Mouse (Mus musculus) MEL (cell line): ENCODE results near the gene Naa35. TPM values are rescaled to one million over a fixed set of nuclear protein-coding genes. Genes with fewer than 3 reads are reported as not detected.
"Not testable (repeated sequence)": the region's sequence is repeated elsewhere in the genome, so short reads cannot be mapped to it uniquely, and the experiment has no call there.

Experiments used
- DNase-seq: peaks from one replicate; pipeline ENCODE4 v3.0.0; 2011; ENCODE audit warnings: low read depth, low spot score
- H3K27ac ChIP-seq: 2 replicates; pipeline ENCODE4 v1.5.1; 2012; ENCODE audit warnings: low read depth, mild to moderate bottlenecking, control low read depth, low read length, moderate library complexity; ENCODE audit not compliant: control insufficient read depth
- H3K27me3 ChIP-seq, 2 experiments: fragments of 150-350 bp in 1 of 2; sonication (generic) in 1 of 2; 2 replicates each; pipeline ENCODE4 v1.6.1; 2012; ENCODE audit warnings: low read length in 2 of 2, mild to moderate bottlenecking in 2 of 2, improper control_type of control experiment in 1 of 2, moderate library complexity in 1 of 2; ENCODE audit not compliant: insufficient read depth in 2 of 2, control insufficient read depth in 1 of 2
- H3K36me3 ChIP-seq, 2 experiments: 2 replicates each; pipeline ENCODE4 v1.6.1; 2012 to 2014; ENCODE audit warnings: low read length in 2 of 2, improper control_type of control experiment in 1 of 2, inconsistent platforms in 1 of 2, mild to moderate bottlenecking in 1 of 2; ENCODE audit not compliant: insufficient read depth in 2 of 2, control insufficient read depth in 1 of 2
- H3K4me1 ChIP-seq, 2 experiments: fragments of 150-350 bp in 1 of 2; sonication (generic) in 1 of 2; 2 replicates each; pipeline ENCODE4 v1.6.1; 2012; ENCODE audit warnings: low read length in 2 of 2, improper control_type of control experiment in 1 of 2, mild to moderate bottlenecking in 1 of 2; ENCODE audit not compliant: insufficient read depth in 2 of 2, control insufficient read depth in 1 of 2
- H3K4me3 ChIP-seq, 2 experiments: fragments of 150-350 bp in 1 of 2; sonication (generic) in 1 of 2; 2 replicates each; pipeline ENCODE4 v1.5.1; 2012; ENCODE audit warnings: low read depth in 2 of 2, low read length in 2 of 2, mild to moderate bottlenecking in 2 of 2, moderate library complexity in 2 of 2, control low read depth in 1 of 2, improper control_type of control experiment in 1 of 2; ENCODE audit not compliant: control insufficient read depth in 1 of 2, insufficient read depth in 1 of 2
- H3K79me2 ChIP-seq: 2 replicates; pipeline ENCODE4 v1.6.1; 2012; ENCODE audit warnings: mild to moderate bottlenecking, low read length, moderate library complexity; ENCODE audit not compliant: control insufficient read depth, poor library complexity, insufficient read depth
- H3K9ac ChIP-seq: 2 replicates; pipeline ENCODE4 v1.6.1; 2012; ENCODE audit warnings: low read depth, mild to moderate bottlenecking, control low read depth, low read length, moderate library complexity; ENCODE audit not compliant: control insufficient read depth, poor library complexity, severe bottlenecking
- H3K9me3 ChIP-seq: fragments of 150-350 bp; sonication (generic); replicated peaks from 2 replicates; pipeline ENCODE4 v1.6.1; 2012; ENCODE audit warnings: mild to moderate bottlenecking, low read length, improper control_type of control experiment, moderate library complexity; ENCODE audit not compliant: insufficient read depth
- CHD1 ChIP-seq: IDR thresholded peaks from 2 replicates; pipeline ENCODE4 v1.6.1; 2012; ENCODE audit warnings: low read depth, mild to moderate bottlenecking, inconsistent platforms, low read length, improper control_type of control experiment
- ELF1 ChIP-seq: IDR thresholded peaks from 2 replicates; pipeline ENCODE4 v1.6.1; 2014; ENCODE audit warnings: low read depth, mild to moderate bottlenecking, inconsistent platforms, low read length, improper control_type of control experiment, moderate library complexity
- MAFK ChIP-seq: IDR thresholded peaks from 2 replicates; pipeline ENCODE4 v1.6.1; 2011; ENCODE audit warnings: low read depth, mild to moderate bottlenecking, low read length, improper control_type of control experiment, borderline replicate concordance
- MAX ChIP-seq: IDR thresholded peaks from 2 replicates; pipeline ENCODE4 v1.6.1; 2011; ENCODE audit warnings: low read length, improper control_type of control experiment
- MEF2A ChIP-seq: IDR thresholded peaks from 2 replicates; pipeline ENCODE4 v1.6.1; 2014; ENCODE audit warnings: low read depth, mild to moderate bottlenecking, inconsistent platforms, low read length, improper control_type of control experiment; ENCODE audit not compliant: poor library complexity, insufficient replicate concordance, severe bottlenecking; ENCODE audit errors: extremely low read depth
- MYC ChIP-seq: IDR thresholded peaks from 2 replicates; pipeline ENCODE4 v1.6.1; 2011; ENCODE audit warnings: low read depth, mild to moderate bottlenecking, low read length, improper control_type of control experiment, moderate library complexity
- POLR2AphosphoS5 ChIP-seq: IDR thresholded peaks from 2 replicates; pipeline ENCODE4 v1.6.1; 2012; ENCODE audit warnings: low read depth, borderline replicate concordance, mild to moderate bottlenecking, inconsistent platforms, low read length, moderate library complexity, mixed read lengths
- RAD21 ChIP-seq: IDR thresholded peaks from 2 replicates; pipeline ENCODE4 v1.6.1; 2011; ENCODE audit warnings: mild to moderate bottlenecking, low read depth, low read length, improper control_type of control experiment
- SMC3 ChIP-seq: IDR thresholded peaks from 2 replicates; pipeline ENCODE4 v1.6.1; 2011; ENCODE audit warnings: low read depth, low read length, improper control_type of control experiment
- TAL1 ChIP-seq: IDR thresholded peaks from 2 replicates; pipeline ENCODE4 v1.6.1; 2012; ENCODE audit warnings: mild to moderate bottlenecking, inconsistent platforms, low read length, moderate library complexity, mixed read lengths
- TBP ChIP-seq: IDR thresholded peaks from 2 replicates; pipeline ENCODE4 v1.8.0; 2011; ENCODE audit warnings: low read depth, low read length, improper control_type of control experiment
- USF1 ChIP-seq: IDR thresholded peaks from 2 replicates; pipeline ENCODE4 v1.6.1; 2014; ENCODE audit warnings: low read depth, mild to moderate bottlenecking, inconsistent platforms, low read length, improper control_type of control experiment, moderate library complexity
- ZKSCAN1 ChIP-seq: IDR thresholded peaks from 2 replicates; pipeline ENCODE4 v1.6.1; 2012; ENCODE audit warnings: low read depth, mild to moderate bottlenecking, inconsistent platforms, low read length, improper control_type of control experiment, moderate library complexity
- polyA plus RNA-seq, 2 experiments: library from polyadenylated mRNA; stranded (reverse) in 1 of 2; unstranded in 1 of 2; fragments of >175 nt in 1 of 2; fragments of >200 nt in 1 of 2; gene quantifications; 2 replicates each; pipeline versions ENCODE4 v1.2.1 to v1.2.4; 2012; ENCODE audit warnings: low replicate concordance in 2 of 2, low read depth in 1 of 2; ENCODE audit not compliant: insufficient read length in 2 of 2, insufficient read depth in 1 of 2, missing spikeins in 1 of 2
- total RNA-seq: library from RNA; depleted of rRNA; stranded (reverse); fragments of 300-350 nt; gene quantifications from 2 replicates; pipeline ENCODE4 v1.2.3, GENCODE M21; 2012

Gene Naa35
- total and polyA plus RNA-seq, 3 experiments, result 19.5 to 44.4 TPM; not detected in 1

- peaks cover 0 to 13% of the 10 kb centered on the region in 2 experiments; a peak in 2 of 4 replicates for H3K4me1 ChIP-seq
- no peak overlapping the region for H3K27ac ChIP-seq
- TF ChIP-seq TAL1 (no peak), CHD1 (no peak), RAD21 (no peak), MYC (no peak)
- no peak for DNase-seq
- peaks cover 21% of the 10 kb centered on the region for H3K79me2 ChIP-seq
- no peaks in the 10 kb centered on the region for H3K9me3 ChIP-seq
- H3K9ac ChIP-seq, result no peak overlapping the region
- no peaks in the 10 kb centered on the region for H3K27me3 ChIP-seq
- H3K4me3 ChIP-seq, result no peak overlapping the region
- H3K36me3 ChIP-seq, result peaks cover 1 to 16% of the 10 kb centered on the region in 2 experiments
Measured at GRCm38 (mm10) chr13:59589672-59590071, 4.6 kb downstream of the Naa35 start.

GRCm38 (mm10) chr13:59590691-59591090 is 5.6 kb downstream of the Naa35 start:
- DNase-seq, result no peak
- no peaks in the 10 kb centered on the region for H3K9me3 ChIP-seq
- peaks cover 0 to 13% of the 10 kb centered on the region in 2 experiments; a peak in 2 of 4 replicates for H3K4me1 ChIP-seq
- no peak overlapping the region for H3K4me3 ChIP-seq
- H3K27me3 ChIP-seq, result no peaks in the 10 kb centered on the region
- H3K36me3 ChIP-seq, result peaks cover 1 to 16% of the 10 kb centered on the region in 2 experiments
- no peak overlapping the region for H3K27ac ChIP-seq
- H3K79me2 ChIP-seq, result peaks cover 17% of the 10 kb centered on the region
- H3K9ac ChIP-seq, result no peak overlapping the region
- TF ChIP-seq ZKSCAN1 (no peak), MAX (no peak), SMC3 (no peak), USF1 (no peak), ELF1 (no peak), POLR2AphosphoS5 (no peak), TAL1 (no peak), MYC (no peak), MAFK (no peak), TBP (no peak), MEF2A (no peak)
- TF ChIP-seq, all 39 proteins: peak for 0

DNA sequence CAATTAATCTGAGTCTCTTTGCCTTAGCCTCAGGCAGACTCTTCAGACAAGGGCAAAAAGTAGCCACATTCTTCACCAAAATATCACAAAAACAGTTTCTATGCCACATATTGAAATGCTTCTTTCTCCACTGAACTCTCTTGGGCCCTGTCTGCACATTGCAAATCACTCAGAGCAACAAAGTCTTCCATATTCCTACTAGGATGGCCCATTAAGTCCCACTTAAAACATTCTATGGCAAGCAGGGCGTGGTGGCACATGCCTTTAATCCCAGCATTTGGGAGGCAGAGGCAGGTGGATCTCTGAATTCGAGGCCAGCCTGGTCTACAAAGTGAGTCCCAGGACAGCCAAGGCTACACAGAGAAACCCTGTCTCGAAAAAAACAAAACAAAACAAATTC is 7.0 kb downstream of the Naa35 start:
- H3K79me2 ChIP-seq, H3K4me3 ChIP-seq, H3K9me3 ChIP-seq, H3K4me1 ChIP-seq, H3K9ac ChIP-seq, H3K27ac ChIP-seq, H3K36me3 ChIP-seq, H3K27me3 ChIP-seq, DNase-seq: not testable (repeated sequence)
